Mouse (Mus musculus): ENCODE results near the gene Ckmt2.

DNA sequence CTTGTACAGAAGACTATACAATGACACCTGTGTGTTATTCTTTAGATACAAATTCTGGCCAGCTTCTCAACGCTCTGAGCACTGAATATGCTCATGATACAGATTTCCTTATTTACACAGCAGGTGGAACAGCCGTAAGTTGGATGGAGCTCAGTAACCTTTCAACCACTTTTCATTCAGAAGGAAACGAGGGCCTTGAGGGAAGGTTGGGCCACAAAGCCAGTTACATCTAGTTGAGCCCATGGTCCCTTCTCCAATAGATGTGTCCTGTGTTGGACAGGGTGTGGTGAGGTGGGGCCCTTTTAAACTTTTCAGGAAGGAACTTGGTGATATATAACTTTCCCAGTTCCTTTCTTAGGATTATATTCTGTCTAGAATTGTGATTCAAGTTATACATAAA, 22.3 kb downstream of the Ckmt2 start:
- TF ChIP-seq CTCF (IDR thresholded peaks at IDR 0.05; ENCODE audit: extremely low read depth, insufficient read length, insufficient replicate concordance, low read depth, low read length) (no peak), POLR2A (IDR thresholded peaks at IDR 0.05; ENCODE audit: low read depth, low read length) (no peak)

All from small intestine, adult 2 months (tissue).